Mouse (Mus musculus): ENCODE data around the gene Gm10100. TPM values are rescaled to one million over a fixed set of nuclear protein-coding genes. Genes with fewer than 3 reads are reported as not detected.
A peak's percentile ranks its signal among the peaks of the same experiment; 100 is the strongest.
"Not testable (repeated sequence)": the region's sequence is repeated elsewhere in the genome, so short reads cannot be mapped to it uniquely, and the experiment has no call there.

The Gm10100 gene
- polyA plus RNA-seq (2014; fragmentation: Nextera tagmentation; extraction: Ambion mirVana), result not detected in 2 replicates

DNA sequence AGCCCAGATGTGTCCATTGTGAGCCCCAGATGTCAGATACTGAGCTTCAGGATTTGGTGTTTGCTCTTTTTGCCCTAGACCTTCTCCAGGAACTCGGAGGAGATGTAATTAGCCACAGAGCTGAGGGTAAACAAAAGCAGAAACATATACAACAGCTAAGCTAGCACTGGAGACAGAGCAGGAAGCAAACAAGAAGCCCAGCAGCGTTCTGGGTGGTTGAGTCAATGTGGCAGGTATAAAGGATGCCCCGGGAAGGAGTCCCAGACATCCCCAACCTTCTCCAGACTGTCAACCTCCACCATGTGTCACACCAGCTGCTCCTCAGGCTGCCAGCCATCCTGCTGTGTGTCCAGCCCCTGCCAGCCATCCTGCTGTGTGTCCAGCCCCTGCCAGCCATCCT lies at the start of gene Gm10100:
TSS of gene Gm10100 (plus strand) at position 301 of the 400 bp plus-strand sequence.
- no peak within 1 kb of the TSS for H3K4me2 ChIP-seq
- H3K9me3 ChIP-seq (ENCODE audit: control insufficient read depth, low read length), result no peaks in the 10 kb centered on the region
- no peak within 1 kb of the TSS for H3K4me3 ChIP-seq (ENCODE audit: low read depth, low read length)
- H3K27ac ChIP-seq (ENCODE audit: low read depth, low read length), result no peak within 1 kb of the TSS
- H3K27me3 ChIP-seq (replicated peaks; ENCODE audit: control insufficient read depth, insufficient read depth, low read length), result no peaks in the 10 kb centered on the region
- H3K36me3 ChIP-seq (ENCODE audit: control insufficient read depth, insufficient read depth, low read length), result no peaks in the 10 kb centered on the region
- no peak for DNase-seq (ENCODE audit: low spot score)
- no peaks in the 10 kb centered on the region for H3K4me1 ChIP-seq (replicated peaks; ENCODE audit: control insufficient read depth, insufficient read depth, low read length)
- WGBS, result 53% methylated on average over 3 of the region's 3 CpGs
- no peak within 1 kb of the TSS for H3K9ac ChIP-seq (ENCODE audit: low read depth, low read length)
- ATAC-seq (replicated peaks; ENCODE audit: low FRiP score), result no peak

DNA sequence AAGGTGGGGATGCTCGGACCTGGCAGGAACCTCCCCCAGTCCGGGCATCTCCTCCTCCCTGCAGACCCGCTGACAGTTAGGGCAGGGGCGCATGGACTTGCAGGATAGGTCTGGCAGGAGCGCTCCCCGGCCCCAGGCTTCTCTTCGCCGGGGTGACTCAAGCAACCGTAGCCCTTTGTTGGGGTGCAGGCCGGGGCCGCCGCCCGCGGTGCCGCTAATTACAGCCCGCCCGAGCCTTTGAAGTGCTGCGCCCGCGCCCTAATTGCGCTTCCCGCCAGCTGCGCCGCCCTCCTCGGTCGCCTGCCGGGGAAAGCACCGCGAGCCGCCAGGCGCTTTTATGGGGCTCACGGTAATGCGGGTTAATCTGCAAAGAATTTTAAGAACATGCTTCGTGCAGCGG lies 48.7 kb upstream of the Gm10100 start:
- peaks cover 52% of the 10 kb centered on the region for H3K27me3 ChIP-seq (replicated peaks; ENCODE audit: control insufficient read depth, insufficient read depth, low read length)
- no peak overlapping the region for H3K27ac ChIP-seq (ENCODE audit: low read depth, low read length)
- DNase-seq (ENCODE audit: low spot score) (no peak), ATAC-seq (replicated peaks; ENCODE audit: low FRiP score) (no peak)
- H3K36me3 ChIP-seq (ENCODE audit: control insufficient read depth, insufficient read depth, low read length), result no peaks in the 10 kb centered on the region
- no peaks in the 10 kb centered on the region for H3K9me3 ChIP-seq (ENCODE audit: control insufficient read depth, low read length)
- H3K4me1 ChIP-seq (replicated peaks; ENCODE audit: control insufficient read depth, insufficient read depth, low read length), result no peaks in the 10 kb centered on the region; the same call in 1 of the 2 replicates
- H3K4me3 ChIP-seq (ENCODE audit: low read depth, low read length), result peak overlapping the region; percentile 22; the same call in 1 of the 2 replicates
- H3K9ac ChIP-seq (ENCODE audit: low read depth, low read length), result no peak overlapping the region
- 4% methylated on average over 35 of the region's 35 CpGs for WGBS
- peak overlapping the region; percentile 51 for H3K4me2 ChIP-seq

DNA sequence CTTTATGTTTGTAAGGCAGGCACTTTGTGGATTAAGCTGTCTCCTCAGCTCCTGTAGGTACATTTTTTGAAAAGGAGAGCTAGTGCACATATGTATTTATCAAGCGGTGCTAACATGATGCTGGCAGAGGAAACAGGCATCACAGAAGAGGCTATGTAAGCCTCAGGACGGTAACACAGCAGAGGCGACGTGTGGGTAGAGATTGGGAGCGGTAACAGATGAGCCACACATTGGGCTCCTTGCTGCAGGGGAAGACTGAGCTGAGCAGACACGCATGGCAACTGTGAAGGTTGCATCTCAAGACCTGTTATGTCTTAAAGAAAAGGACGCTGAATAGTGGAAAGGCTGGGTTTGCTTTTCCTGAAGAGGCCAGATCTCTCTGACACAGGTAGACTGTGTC lies 43.3 kb upstream of the Gm10100 start:
- Histone ChIP-seq H3K27ac (ENCODE audit: low read depth, low read length) (no peak overlapping the region), H3K4me1 (replicated peaks; ENCODE audit: control insufficient read depth, insufficient read depth, low read length) (no peaks in the 10 kb centered on the region), H3K9me3 (ENCODE audit: control insufficient read depth, low read length) (no peaks in the 10 kb centered on the region), H3K36me3 (ENCODE audit: control insufficient read depth, insufficient read depth, low read length) (no peaks in the 10 kb centered on the region), H3K4me3 (ENCODE audit: low read depth, low read length) (no peak overlapping the region), H3K9ac (ENCODE audit: low read depth, low read length) (no peak overlapping the region), H3K4me2 (no peak overlapping the region), H3K27me3 (replicated peaks; ENCODE audit: control insufficient read depth, insufficient read depth, low read length) (peaks cover 70% of the 10 kb centered on the region)
- WGBS, result 68% methylated on average over 7 of the region's 7 CpGs
- ATAC-seq (replicated peaks; ENCODE audit: low FRiP score), result no peak
- no peak for DNase-seq (ENCODE audit: low spot score)

DNA sequence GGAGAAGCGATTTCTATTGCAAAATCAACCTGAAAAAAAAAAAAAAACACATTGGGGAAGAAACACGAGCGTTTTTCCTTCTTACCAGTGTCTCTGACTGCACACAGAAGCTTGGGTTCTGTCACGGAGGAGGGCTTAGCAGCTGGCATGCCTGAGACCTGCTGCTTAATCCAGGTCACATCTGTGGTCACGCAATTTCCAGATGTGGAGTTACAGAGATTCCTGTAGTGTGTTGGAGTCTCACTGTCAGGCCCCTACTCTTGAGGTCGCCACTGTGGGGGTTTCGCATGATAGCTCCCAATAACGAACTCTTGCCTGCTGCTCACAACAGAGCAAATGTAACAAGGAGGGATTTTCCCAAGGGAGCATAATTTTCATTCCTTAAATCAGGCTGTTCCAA lies 42.1 kb upstream of the Gm10100 start:
- Histone ChIP-seq H3K9me3 (ENCODE audit: control insufficient read depth, low read length) (no peaks in the 10 kb centered on the region), H3K4me3 (ENCODE audit: low read depth, low read length) (no peak overlapping the region), H3K4me2 (no peak overlapping the region), H3K27ac (ENCODE audit: low read depth, low read length) (no peak overlapping the region), H3K36me3 (ENCODE audit: control insufficient read depth, insufficient read depth, low read length) (no peaks in the 10 kb centered on the region), H3K4me1 (replicated peaks; ENCODE audit: control insufficient read depth, insufficient read depth, low read length) (no peaks in the 10 kb centered on the region), H3K9ac (ENCODE audit: low read depth, low read length) (no peak overlapping the region), H3K27me3 (replicated peaks; ENCODE audit: control insufficient read depth, insufficient read depth, low read length) (peaks cover 72% of the 10 kb centered on the region)
- ATAC-seq (replicated peaks; ENCODE audit: low FRiP score), result no peak
- WGBS, result 39% methylated on average over 8 of the region's 8 CpGs
- DNase-seq (ENCODE audit: low spot score), result no peak

DNA sequence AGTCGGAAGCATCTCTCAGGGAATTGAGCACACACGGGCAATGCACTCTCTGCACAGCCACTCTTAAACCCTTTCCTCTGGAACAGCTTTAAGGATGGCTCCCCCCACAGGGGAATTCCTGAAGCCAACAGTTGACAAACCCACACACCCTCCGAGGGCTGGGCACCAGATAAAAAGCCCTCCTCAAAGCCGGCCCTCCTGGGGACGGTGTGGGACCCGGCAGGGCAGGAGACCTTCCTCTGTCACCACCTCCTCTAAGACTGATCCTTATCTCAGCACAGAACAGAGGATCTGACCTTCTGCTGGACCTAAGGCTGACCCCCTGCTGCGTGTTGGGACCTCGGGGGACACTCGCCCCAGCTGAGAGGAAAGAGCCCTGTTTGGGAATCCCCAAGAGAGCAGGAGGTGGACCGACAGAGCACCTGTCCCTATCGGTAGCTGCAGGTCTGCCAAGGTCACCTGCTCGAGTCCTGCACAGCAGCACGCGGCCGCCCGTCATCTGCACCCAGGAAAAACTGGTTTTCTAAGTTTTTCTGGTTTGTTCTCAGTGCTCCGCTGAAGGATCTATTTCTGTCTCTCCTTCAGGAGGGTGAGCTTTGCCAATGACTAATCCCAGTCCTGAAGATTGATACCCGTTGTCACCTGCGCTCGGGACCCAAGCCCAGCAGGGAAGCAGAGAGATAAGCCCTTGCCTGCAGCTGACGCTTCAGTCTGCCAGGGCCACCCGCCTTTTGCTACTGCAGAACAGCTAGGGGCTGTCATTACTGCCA lies 40.2 kb upstream of the Gm10100 start, which contains the start of gene Tspear:
TSS of gene Tspear (plus strand) at position 675 of the 770 bp plus-strand sequence.
- H3K4me1 ChIP-seq (replicated peaks; ENCODE audit: control insufficient read depth, insufficient read depth, low read length), result no peaks in the 10 kb centered on the region
- peaks cover 72% of the 10 kb centered on the region for H3K27me3 ChIP-seq (replicated peaks; ENCODE audit: control insufficient read depth, insufficient read depth, low read length)
- DNase-seq (ENCODE audit: low spot score) (no peak), ATAC-seq (replicated peaks; ENCODE audit: low FRiP score) (no peak)
- no peaks in the 10 kb centered on the region for H3K9me3 ChIP-seq (ENCODE audit: control insufficient read depth, low read length)
- no peak within 1 kb of the TSS for H3K4me2 ChIP-seq
- no peak within 1 kb of the TSS for H3K4me3 ChIP-seq (ENCODE audit: low read depth, low read length)
- 7% methylated on average over 22 of the region's 22 CpGs for WGBS
- H3K27ac ChIP-seq (ENCODE audit: low read depth, low read length), result no peak within 1 kb of the TSS
- no peak within 1 kb of the TSS for H3K9ac ChIP-seq (ENCODE audit: low read depth, low read length)
- no peaks in the 10 kb centered on the region for H3K36me3 ChIP-seq (ENCODE audit: control insufficient read depth, insufficient read depth, low read length)

DNA sequence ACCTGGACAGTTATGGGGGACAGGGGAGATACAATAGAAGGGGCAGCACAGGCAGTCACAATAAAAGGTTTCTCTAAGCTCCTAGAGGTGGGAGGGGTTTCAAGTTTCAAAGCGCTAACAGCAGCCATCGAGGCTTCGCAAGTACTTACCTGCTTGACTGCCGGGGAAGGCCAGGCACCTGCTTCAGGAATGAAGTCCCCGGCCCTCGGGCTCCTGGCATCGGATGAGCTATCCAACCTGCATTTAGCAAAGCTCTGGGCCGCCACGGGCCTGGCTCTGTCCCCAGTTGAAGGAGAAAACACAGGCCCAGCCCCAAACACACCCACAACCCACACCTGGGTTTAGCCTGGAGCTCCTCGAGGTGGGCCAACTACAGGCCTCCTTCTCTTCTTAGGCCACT lies 39.3 kb upstream of the Gm10100 start:
- Histone ChIP-seq H3K27me3 (replicated peaks; ENCODE audit: control insufficient read depth, insufficient read depth, low read length) (peaks cover 74% of the 10 kb centered on the region), H3K4me2 (no peak overlapping the region), H3K27ac (ENCODE audit: low read depth, low read length) (no peak overlapping the region), H3K9me3 (ENCODE audit: control insufficient read depth, low read length) (no peaks in the 10 kb centered on the region), H3K4me1 (replicated peaks; ENCODE audit: control insufficient read depth, insufficient read depth, low read length) (no peaks in the 10 kb centered on the region), H3K4me3 (ENCODE audit: low read depth, low read length) (no peak overlapping the region), H3K36me3 (ENCODE audit: control insufficient read depth, insufficient read depth, low read length) (no peaks in the 10 kb centered on the region), H3K9ac (ENCODE audit: low read depth, low read length) (no peak overlapping the region)
- DNase-seq (ENCODE audit: low spot score) (no peak), ATAC-seq (replicated peaks; ENCODE audit: low FRiP score) (no peak)
- 27% methylated on average over 10 of the region's 10 CpGs for WGBS

DNA sequence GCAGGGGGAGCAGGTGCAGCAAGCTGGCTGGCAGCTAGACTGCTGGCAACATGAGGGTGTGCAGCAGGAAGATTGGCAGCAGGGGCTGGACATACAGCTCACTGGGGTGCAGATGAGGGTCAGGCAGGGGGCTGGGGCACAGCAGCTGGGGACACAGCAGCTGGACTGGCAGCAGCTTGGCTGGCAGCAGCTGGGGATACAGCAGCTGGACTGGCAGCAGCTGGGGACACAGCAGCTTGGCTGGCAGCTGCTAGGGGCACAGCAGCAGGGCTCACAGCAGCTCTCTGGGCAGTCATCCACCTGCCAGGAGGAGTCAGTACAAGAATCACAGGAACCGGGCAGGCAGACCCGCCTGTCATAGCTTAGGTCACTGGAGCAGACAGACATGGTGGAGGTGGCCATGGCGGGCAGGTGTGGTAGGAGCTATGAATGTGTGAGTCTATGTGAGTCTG lies 35.9 kb upstream of the Gm10100 start, which contains the start of gene Gm19402:
TSS of gene Gm19402 (minus strand) at position 402 of the 452 bp plus-strand sequence.
- H3K4me1 ChIP-seq (replicated peaks; ENCODE audit: control insufficient read depth, insufficient read depth, low read length); ATAC-seq (replicated peaks; ENCODE audit: low FRiP score); H3K27ac ChIP-seq (ENCODE audit: low read depth, low read length); H3K36me3 ChIP-seq (ENCODE audit: control insufficient read depth, insufficient read depth, low read length); H3K9me3 ChIP-seq (ENCODE audit: control insufficient read depth, low read length); H3K4me2 ChIP-seq; H3K9ac ChIP-seq (ENCODE audit: low read depth, low read length); H3K4me3 ChIP-seq (ENCODE audit: low read depth, low read length); DNase-seq (ENCODE audit: low spot score): not testable (repeated sequence)
- H3K27me3 ChIP-seq (replicated peaks; ENCODE audit: control insufficient read depth, insufficient read depth, low read length), result peaks cover 49% of the 10 kb centered on the region
- 77% methylated on average over 3 of the region's 3 CpGs for WGBS

GRCm38 (mm10) chr10:77697133-77697532 lies 29.2 kb upstream of the Gm10100 start, which contains the start of gene Gm9508:
TSS of gene Gm9508 (minus strand) at chr10:77697233.
- no peaks in the 10 kb centered on the region; the same call in 1 of the 2 replicates for H3K27me3 ChIP-seq (replicated peaks; ENCODE audit: control insufficient read depth, insufficient read depth, low read length)

DNA sequence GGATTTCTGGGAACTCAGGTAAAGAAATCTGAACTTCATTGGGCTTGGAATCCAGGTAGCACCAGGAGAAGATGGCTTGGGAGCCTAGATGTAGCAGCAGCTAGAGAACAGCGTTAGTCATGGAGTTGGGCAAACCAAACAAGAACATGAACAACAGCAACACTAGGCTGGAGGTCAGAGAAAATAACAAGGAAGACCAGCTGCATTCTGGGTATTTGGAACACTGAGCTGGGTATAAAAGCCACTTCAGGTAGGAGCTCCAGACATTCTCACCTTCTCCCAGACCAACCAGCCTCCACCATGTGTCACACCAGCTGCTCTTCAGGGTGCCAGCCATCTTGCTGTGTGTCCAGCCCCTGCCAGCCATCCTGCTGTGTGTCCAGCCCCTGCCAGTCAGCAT lies 20.0 kb upstream of the Gm10100 start, which contains the start of gene Gm10272:
TSS of gene Gm10272 (plus strand) at position 301 of the 400 bp plus-strand sequence.
- no peak within 1 kb of the TSS for H3K4me2 ChIP-seq
- ATAC-seq (replicated peaks; ENCODE audit: low FRiP score), result no peak

More at GRCm38 (mm10) chr10:77697133-77697532, 29.2 kb upstream of the Gm10100 start, which contains the start of gene Gm9508:
- ATAC-seq (replicated peaks; ENCODE audit: low FRiP score), result no peak
- no peak within 1 kb of the TSS for H3K4me3 ChIP-seq (ENCODE audit: low read depth, low read length)
- H3K4me2 ChIP-seq, result no peak within 1 kb of the TSS
- DNase-seq (ENCODE audit: low spot score), result no peak
- H3K36me3 ChIP-seq (ENCODE audit: control insufficient read depth, insufficient read depth, low read length), result no peaks in the 10 kb centered on the region
- no peak within 1 kb of the TSS for H3K9ac ChIP-seq (ENCODE audit: low read depth, low read length)
- no peaks in the 10 kb centered on the region for H3K9me3 ChIP-seq (ENCODE audit: control insufficient read depth, low read length)
- H3K4me1 ChIP-seq (replicated peaks; ENCODE audit: control insufficient read depth, insufficient read depth, low read length), result no peaks in the 10 kb centered on the region
- H3K27ac ChIP-seq (ENCODE audit: low read depth, low read length), result no peak within 1 kb of the TSS
- 39% methylated on average over 4 of the region's 4 CpGs for WGBS

More for the DNA sequence above, 20.0 kb upstream of the Gm10100 start, which contains the start of gene Gm10272:
- no peaks in the 10 kb centered on the region for H3K36me3 ChIP-seq (ENCODE audit: control insufficient read depth, insufficient read depth, low read length)
- no peaks in the 10 kb centered on the region for H3K4me1 ChIP-seq (replicated peaks; ENCODE audit: control insufficient read depth, insufficient read depth, low read length)
- no peak within 1 kb of the TSS for H3K9ac ChIP-seq (ENCODE audit: low read depth, low read length)
- no peak for DNase-seq (ENCODE audit: low spot score)
- 74% methylated on average over 1 of the region's 1 CpGs for WGBS
- H3K27me3 ChIP-seq (replicated peaks; ENCODE audit: control insufficient read depth, insufficient read depth, low read length), result no peaks in the 10 kb centered on the region
- H3K9me3 ChIP-seq (ENCODE audit: control insufficient read depth, low read length), result peaks cover 3% of the 10 kb centered on the region; the same call in 1 of the 2 replicates
- H3K4me3 ChIP-seq (ENCODE audit: low read depth, low read length), result no peak within 1 kb of the TSS
- H3K27ac ChIP-seq (ENCODE audit: low read depth, low read length), result no peak within 1 kb of the TSS

Measured in liver, embryonic 11.5 days (tissue).